Mouse (Mus musculus) cerebellum, adult 9-10 months (tissue): ENCODE measurements around the gene Ak4.

Experiments used
- DNase-seq: peaks from one replicate; pipeline ENCODE4 v3.0.0; 2022

Ak4 gene

DNA sequence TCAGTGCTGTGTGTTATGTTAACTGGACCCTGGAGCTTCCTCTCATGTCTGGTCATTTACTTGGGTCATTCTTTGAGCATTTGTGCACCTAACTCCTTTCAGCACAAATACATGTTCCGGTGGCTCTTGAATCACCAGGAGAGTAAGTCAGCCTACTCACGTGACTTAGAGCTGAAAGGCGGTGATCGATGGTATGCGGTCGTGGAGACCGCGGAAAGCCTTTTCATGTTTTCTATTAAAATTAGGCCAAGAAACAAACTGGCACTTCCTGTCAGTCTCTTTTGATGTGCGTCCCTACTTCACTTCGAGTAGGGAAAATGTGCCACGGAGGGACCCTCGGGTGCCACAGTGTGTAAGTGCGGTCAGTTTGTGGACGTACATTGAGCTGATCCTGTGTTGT, 96.8 kb downstream of the Ak4 start:
- no peak for DNase-seq
